Mouse (Mus musculus): ENCODE measurements around the gene Cdh13. TPM values are rescaled to one million over a fixed set of nuclear protein-coding genes. Genes with fewer than 3 reads are reported as not detected.

Gene Cdh13
- polyA plus RNA-seq, 1 experiment = 18.4 TPM

GRCm38 (mm10) chr8:118518030-118518741 is 234.7 kb downstream of the Cdh13 start:
- no peaks in the 10 kb centered on the region; the same call in 1 of the 2 replicates for H3K27me3 ChIP-seq (ENCODE audit: control insufficient read depth, insufficient read depth, low read length)
- TF ChIP-seq CTCF (IDR thresholded peaks at IDR 0.05; ENCODE audit: borderline replicate concordance, insufficient read depth, low read depth, low read length) (no peak), POLR2A (IDR thresholded peaks at IDR 0.05; ENCODE audit: borderline replicate concordance, insufficient read depth, low read length) (no peak)
- peak; percentile 29 to 62 for DNase-seq
- 30% methylated on average over 13 of the region's 13 CpGs for WGBS
- H3K4me3 ChIP-seq (replicated peaks; ENCODE audit: insufficient read depth, low read depth, low read length) = no peak overlapping the region
- peaks cover 19% of the 10 kb centered on the region for H3K4me1 ChIP-seq (ENCODE audit: control insufficient read depth, insufficient read depth, low read length)
- H3K27ac ChIP-seq (ENCODE audit: insufficient read depth, low read length) = no peak overlapping the region

DNA sequence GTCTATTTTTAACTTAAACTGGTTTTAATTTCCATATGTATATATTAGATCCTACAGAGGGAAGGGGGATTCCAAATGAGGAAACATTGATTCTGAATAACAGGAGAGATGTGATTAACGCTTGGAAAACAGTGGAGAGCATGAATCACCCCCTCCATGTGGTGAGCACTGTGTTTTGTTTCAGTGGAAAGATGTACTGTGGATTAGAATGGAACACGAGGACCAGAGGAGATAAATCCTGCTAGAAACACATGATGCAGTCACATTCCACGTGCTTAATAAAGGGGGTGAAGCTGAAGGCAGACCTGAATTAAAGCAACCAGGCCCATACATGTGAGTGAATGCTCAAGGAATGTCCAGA is 235.2 kb downstream of the Cdh13 start:
- Histone ChIP-seq H3K27me3 (ENCODE audit: control insufficient read depth, insufficient read depth, low read length) (no peaks in the 10 kb centered on the region), H3K27ac (ENCODE audit: insufficient read depth, low read length) (no peak overlapping the region), H3K4me3 (replicated peaks; ENCODE audit: insufficient read depth, low read depth, low read length) (no peak overlapping the region), H3K4me1 (ENCODE audit: control insufficient read depth, insufficient read depth, low read length) (peaks cover 19% of the 10 kb centered on the region)
- WGBS = 19% methylated on average over 3 of the region's 3 CpGs
- no peak for DNase-seq
- TF ChIP-seq POLR2A (IDR thresholded peaks at IDR 0.05; ENCODE audit: borderline replicate concordance, insufficient read depth, low read length) = no peak
- TF ChIP-seq CTCF (IDR thresholded peaks at IDR 0.05; ENCODE audit: borderline replicate concordance, insufficient read depth, low read depth, low read length) = no peak

DNA sequence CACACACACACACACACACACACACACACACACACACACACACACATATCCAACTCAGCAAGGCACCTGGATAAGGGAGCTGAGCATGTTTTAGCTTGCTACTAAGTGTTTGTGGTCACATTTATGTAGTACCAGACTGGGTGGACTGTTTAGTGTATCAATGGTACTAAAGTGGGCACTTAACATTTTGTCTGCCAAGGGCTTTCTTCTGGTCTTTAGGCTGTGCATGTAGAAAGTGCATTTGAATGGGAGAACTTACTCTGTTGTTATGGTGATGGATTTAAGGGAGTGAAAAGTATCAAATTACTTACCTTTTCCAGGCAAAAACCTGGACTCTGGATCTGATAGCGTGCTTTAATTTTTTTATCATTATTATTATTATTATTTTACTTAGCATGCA is 240.4 kb downstream of the Cdh13 start:
- TF ChIP-seq CTCF (IDR thresholded peaks at IDR 0.05; ENCODE audit: borderline replicate concordance, insufficient read depth, low read depth, low read length) (no peak), POLR2A (IDR thresholded peaks at IDR 0.05; ENCODE audit: borderline replicate concordance, insufficient read depth, low read length) (no peak)
- Histone ChIP-seq H3K27me3 (ENCODE audit: control insufficient read depth, insufficient read depth, low read length) (no peaks in the 10 kb centered on the region), H3K4me1 (ENCODE audit: control insufficient read depth, insufficient read depth, low read length) (peaks cover under 1% of the 10 kb centered on the region; the same call in 1 of the 2 replicates), H3K4me3 (replicated peaks; ENCODE audit: insufficient read depth, low read depth, low read length) (no peak overlapping the region), H3K27ac (ENCODE audit: insufficient read depth, low read length) (no peak overlapping the region)
- no peak for DNase-seq
- WGBS = 96% methylated on average over 1 of the region's 1 CpGs

DNA sequence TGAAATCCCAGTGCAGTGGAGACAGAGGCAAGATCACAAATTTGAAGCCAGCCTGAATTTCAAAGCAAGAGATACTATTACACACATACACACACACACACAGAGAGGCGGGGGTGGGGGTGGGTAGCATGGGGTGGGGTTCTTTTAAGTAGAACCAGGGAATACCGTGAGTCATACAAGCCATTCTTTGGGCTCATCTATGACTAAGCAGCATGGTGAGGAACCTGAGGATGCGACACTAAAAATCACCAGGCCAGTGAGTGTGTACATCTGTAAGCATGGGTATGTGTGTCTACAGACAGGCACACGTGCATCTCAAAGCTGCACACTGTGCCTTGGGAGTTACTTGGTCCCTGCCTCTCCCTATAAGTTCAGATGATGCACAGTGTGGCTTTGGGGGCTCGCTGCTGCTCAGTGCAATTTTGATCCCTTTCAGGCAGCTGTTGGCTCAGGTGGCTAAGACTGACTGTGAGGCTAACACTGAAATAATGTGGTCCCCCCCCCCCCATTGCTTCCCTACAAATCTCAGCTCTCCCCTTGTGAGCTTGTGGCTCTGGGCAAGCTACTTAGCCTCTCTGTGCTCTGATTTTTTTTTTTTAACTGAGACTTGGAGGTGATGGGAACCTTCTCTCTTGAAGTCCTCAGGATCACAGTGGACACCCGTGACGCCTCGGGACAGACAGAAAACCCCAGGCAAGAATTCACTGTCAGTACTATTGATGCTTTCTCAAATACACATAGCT is 255.5 kb downstream of the Cdh13 start:
- Histone ChIP-seq H3K4me1 (ENCODE audit: control insufficient read depth, insufficient read depth, low read length) (no peaks in the 10 kb centered on the region), H3K27ac (ENCODE audit: insufficient read depth, low read length) (no peak overlapping the region), H3K27me3 (ENCODE audit: control insufficient read depth, insufficient read depth, low read length) (no peaks in the 10 kb centered on the region), H3K4me3 (replicated peaks; ENCODE audit: insufficient read depth, low read depth, low read length) (no peak overlapping the region)
- DNase-seq = no peak
- WGBS = 67% methylated on average over 8 of the region's 8 CpGs
- TF ChIP-seq POLR2A (IDR thresholded peaks at IDR 0.05; ENCODE audit: borderline replicate concordance, insufficient read depth, low read length) (no peak), CTCF (IDR thresholded peaks at IDR 0.05; ENCODE audit: borderline replicate concordance, insufficient read depth, low read depth, low read length) (no peak)

- 59% methylated on average over 5 of the region's 5 CpGs for WGBS
- no peak overlapping the region for H3K27ac ChIP-seq (ENCODE audit: insufficient read depth, low read length)
- H3K4me1 ChIP-seq (ENCODE audit: control insufficient read depth, insufficient read depth, low read length) = no peaks in the 10 kb centered on the region
- no peak for TF ChIP-seq POLR2A (IDR thresholded peaks at IDR 0.05; ENCODE audit: borderline replicate concordance, insufficient read depth, low read length)
- no peak for TF ChIP-seq CTCF (IDR thresholded peaks at IDR 0.05; ENCODE audit: borderline replicate concordance, insufficient read depth, low read depth, low read length)
- DNase-seq = no peak
- H3K4me3 ChIP-seq (replicated peaks; ENCODE audit: insufficient read depth, low read depth, low read length) = no peak overlapping the region
- no peaks in the 10 kb centered on the region for H3K27me3 ChIP-seq (ENCODE audit: control insufficient read depth, insufficient read depth, low read length)
These were observed 256.0 kb downstream of the Cdh13 start for GRCm38 (mm10) chr8:118539559-118539819.

DNA sequence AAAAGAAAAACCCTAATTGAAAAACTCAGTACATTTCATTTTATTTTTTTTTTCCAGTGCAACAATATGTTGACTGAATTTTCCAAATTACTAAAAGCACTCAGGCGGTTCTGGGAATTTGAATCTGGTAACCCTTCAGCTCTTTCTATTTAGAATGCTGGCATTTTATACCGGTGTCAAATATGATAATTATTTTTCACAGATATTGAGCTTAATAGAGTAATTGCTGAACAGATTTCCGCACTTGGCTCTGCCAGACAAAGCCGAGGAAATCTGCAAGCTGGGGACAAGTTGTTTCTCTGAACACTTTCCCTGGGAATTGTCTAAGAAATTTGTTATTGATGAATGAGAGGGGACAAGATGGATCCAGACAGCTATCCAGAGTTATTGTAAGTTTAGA is 256.4 kb downstream of the Cdh13 start:
- no peak overlapping the region for H3K27ac ChIP-seq (ENCODE audit: insufficient read depth, low read length)
- no peak for DNase-seq
- H3K27me3 ChIP-seq (ENCODE audit: control insufficient read depth, insufficient read depth, low read length) = no peaks in the 10 kb centered on the region
- no peak overlapping the region for H3K4me3 ChIP-seq (replicated peaks; ENCODE audit: insufficient read depth, low read depth, low read length)
- no peak for TF ChIP-seq CTCF (IDR thresholded peaks at IDR 0.05; ENCODE audit: borderline replicate concordance, insufficient read depth, low read depth, low read length)
- TF ChIP-seq POLR2A (IDR thresholded peaks at IDR 0.05; ENCODE audit: borderline replicate concordance, insufficient read depth, low read length) = no peak
- H3K4me1 ChIP-seq (ENCODE audit: control insufficient read depth, insufficient read depth, low read length) = no peaks in the 10 kb centered on the region
- WGBS = 59% methylated on average over 4 of the region's 4 CpGs

- Histone ChIP-seq H3K4me3 (replicated peaks; ENCODE audit: insufficient read depth, low read depth, low read length) (no peak overlapping the region), H3K4me1 (ENCODE audit: control insufficient read depth, insufficient read depth, low read length) (no peaks in the 10 kb centered on the region), H3K27ac (ENCODE audit: insufficient read depth, low read length) (no peak overlapping the region), H3K27me3 (ENCODE audit: control insufficient read depth, insufficient read depth, low read length) (no peaks in the 10 kb centered on the region; the same call in 1 of the 2 replicates)
- 86% methylated on average over 14 of the region's 14 CpGs for WGBS
- DNase-seq = no peak
- TF ChIP-seq POLR2A (IDR thresholded peaks at IDR 0.05; ENCODE audit: borderline replicate concordance, insufficient read depth, low read length) (no peak), CTCF (IDR thresholded peaks at IDR 0.05; ENCODE audit: borderline replicate concordance, insufficient read depth, low read depth, low read length) (no peak)
These were observed 268.9 kb downstream of the Cdh13 start for GRCm38 (mm10) chr8:118552397-118552796.

DNA sequence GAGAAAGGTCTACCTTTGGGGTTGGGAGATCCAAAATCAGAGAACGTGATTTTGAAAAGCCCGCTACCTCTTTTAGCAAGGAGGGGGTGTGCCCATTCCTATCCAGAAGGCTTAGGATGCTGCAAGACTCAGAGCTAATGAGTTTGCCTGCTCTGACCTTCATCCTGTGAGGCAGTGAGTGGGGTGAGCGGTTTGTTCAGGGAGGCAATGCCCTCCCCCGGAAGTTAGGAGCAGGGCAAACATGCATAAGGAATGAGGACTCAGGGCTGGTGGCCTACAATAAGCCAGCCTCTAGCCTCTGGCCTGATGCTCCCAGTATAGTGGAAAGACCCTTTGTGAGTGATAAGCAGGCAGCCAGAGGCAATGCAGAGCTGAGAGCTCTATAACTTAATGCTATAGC is 269.3 kb downstream of the Cdh13 start:
- no peak for DNase-seq
- 87% methylated on average over 4 of the region's 4 CpGs for WGBS

More for the DNA sequence above, 269.3 kb downstream of the Cdh13 start:
- Histone ChIP-seq H3K4me1 (ENCODE audit: control insufficient read depth, insufficient read depth, low read length) (no peaks in the 10 kb centered on the region), H3K4me3 (replicated peaks; ENCODE audit: insufficient read depth, low read depth, low read length) (no peak overlapping the region), H3K27ac (ENCODE audit: insufficient read depth, low read length) (no peak overlapping the region), H3K27me3 (ENCODE audit: control insufficient read depth, insufficient read depth, low read length) (no peaks in the 10 kb centered on the region; the same call in 1 of the 2 replicates)
- no peak for TF ChIP-seq CTCF (IDR thresholded peaks at IDR 0.05; ENCODE audit: borderline replicate concordance, insufficient read depth, low read depth, low read length)
